Mouse (Mus musculus) hindbrain, embryonic 11.5 days (tissue): ENCODE measurements at regions not wholly inside any gene's neighbourhood (a gene's known extent, or its start where the extent isn't known, plus 50 kb on each side); places are given as distances from the start of the nearest gene placed in this dataset.

Source experiments
- ATAC-seq: fragments of 200-750 bp; cut with Nextera tagmentation; 2 replicates; pipeline ENCODE4 v1.8.0; 2017; ENCODE audit warnings: mild to moderate bottlenecking, moderate TSS enrichment, moderate library complexity; ENCODE audit not compliant: low FRiP score
- DNase-seq: peaks from one replicate; pipeline ENCODE4 v3.0.0-alpha.2; 2015; ENCODE audit warnings: low spot score
- H3K27ac ChIP-seq: fragments of 300-500 bp; sonication (generic); 2 replicates; pipeline ENCODE4 v1.5.1; 2014; ENCODE audit warnings: mild to moderate bottlenecking, low read depth, low read length
- H3K27me3 ChIP-seq: fragments of 300-500 bp; sonication (generic); 2 replicates; pipeline ENCODE4 v1.6.1; 2014; ENCODE audit warnings: mild to moderate bottlenecking, low read length, moderate library complexity, mixed read lengths; ENCODE audit not compliant: control insufficient read depth, insufficient read depth
- H3K36me3 ChIP-seq: fragments of 300-500 bp; sonication (generic); 2 replicates; pipeline ENCODE4 v1.6.1; 2014; ENCODE audit warnings: mild to moderate bottlenecking, low read length, moderate library complexity, mixed read lengths; ENCODE audit not compliant: control insufficient read depth, insufficient read depth
- H3K4me1 ChIP-seq: fragments of 300-500 bp; sonication (generic); replicated peaks from 2 replicates; pipeline ENCODE4 v1.6.1; 2014; ENCODE audit warnings: low read length, mixed read lengths; ENCODE audit not compliant: control insufficient read depth, insufficient read depth
- H3K4me2 ChIP-seq: fragments of 300-500 bp; sonication (generic); replicated peaks from 2 replicates; pipeline ENCODE4 v1.6.1; 2014; ENCODE audit warnings: mild to moderate bottlenecking, low read depth, low read length
- H3K4me3 ChIP-seq: fragments of 300-500 bp; sonication (generic); 2 replicates; pipeline ENCODE4 v1.5.1; 2014; ENCODE audit warnings: low read depth, low read length
- H3K9ac ChIP-seq: fragments of 300-500 bp; sonication (generic); 2 replicates; pipeline ENCODE4 v1.6.1; 2014; ENCODE audit warnings: low read depth, low read length
- H3K9me3 ChIP-seq: fragments of 300-500 bp; sonication (generic); 2 replicates; pipeline ENCODE4 v1.6.1; 2016; ENCODE audit warnings: low read length; ENCODE audit not compliant: control insufficient read depth
- WGBS: fragments of 180-500 bp; shearing (Covaris S2); extraction: QIAGEN DNeasy Blood & Tissue Kit; methylation state at CpG from one replicate; pipeline ENCODE4 v1.1.7; 2014; 5-methylcytosine and 5-hydroxymethylcytosine counted together

DNA sequence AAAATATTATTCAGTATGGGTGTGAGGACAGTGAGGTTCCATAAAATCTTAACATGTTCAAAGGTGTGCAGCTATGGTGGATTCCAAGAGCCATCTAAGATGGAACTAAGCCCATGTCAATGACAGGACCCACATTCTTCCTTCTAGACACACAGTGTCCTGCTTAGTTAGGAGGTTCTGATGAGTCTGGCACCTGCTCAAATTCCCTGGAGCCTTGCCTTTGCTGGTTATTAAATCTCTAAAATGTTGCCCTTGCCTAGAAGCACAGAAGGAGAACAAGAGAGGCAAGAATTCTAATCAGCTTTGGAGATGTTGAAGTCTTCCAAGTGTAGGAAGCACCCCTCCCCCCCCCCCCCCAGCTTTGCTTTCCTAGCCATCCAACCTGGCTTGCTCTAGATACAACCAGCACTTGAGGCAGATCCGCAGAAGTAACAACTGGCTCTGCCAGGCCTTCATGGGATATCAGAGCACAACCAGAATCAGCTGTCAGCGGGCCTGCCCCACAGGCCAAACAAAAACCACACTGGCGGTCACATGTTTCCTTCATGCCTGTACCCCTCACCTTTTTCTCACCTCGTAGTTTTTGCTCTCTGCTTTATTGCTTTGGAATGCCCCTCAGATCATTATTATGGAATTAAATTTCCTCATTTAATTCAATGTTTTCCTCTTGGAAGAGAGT lies 116.0 kb upstream of the Slc22a22 start:
- H3K9ac ChIP-seq, result no peak overlapping the region
- no peak for ATAC-seq
- H3K27me3 ChIP-seq, result no peaks in the 10 kb centered on the region

DNA sequence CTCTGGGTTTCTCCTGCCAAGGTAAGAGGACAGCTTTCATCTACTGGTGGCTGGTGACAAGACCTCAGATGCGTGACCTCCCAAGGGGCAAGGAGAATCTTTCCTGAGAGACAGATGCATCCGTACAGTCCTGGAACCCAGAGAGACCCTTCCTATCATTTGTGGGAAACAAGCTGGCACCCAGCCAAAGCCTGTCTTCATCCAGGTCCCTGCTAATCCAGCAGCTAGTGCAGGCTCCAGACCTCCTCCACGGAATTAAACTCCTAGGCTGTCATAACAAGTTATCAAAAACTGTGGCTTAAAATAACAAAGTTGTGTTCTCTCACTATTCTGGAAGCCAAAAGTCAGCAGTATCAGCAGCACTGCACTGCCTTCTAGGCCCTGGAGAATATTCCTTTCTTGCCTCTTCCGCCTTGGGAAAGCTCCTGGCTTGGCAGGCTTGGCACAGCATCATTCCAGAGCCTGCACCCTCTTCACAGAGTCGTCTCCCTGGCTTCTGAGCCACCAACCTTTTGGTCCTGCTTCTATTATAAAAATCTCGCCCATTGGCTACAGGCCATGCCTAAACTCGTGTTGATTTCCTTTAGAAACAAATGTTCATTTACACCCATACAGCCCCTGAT lies 113.3 kb upstream of the Slc22a22 start:
- no peaks in the 10 kb centered on the region for H3K36me3 ChIP-seq
- H3K27me3 ChIP-seq, result no peaks in the 10 kb centered on the region
- H3K9ac ChIP-seq, result no peak overlapping the region
- 77% methylated on average over 7 of the region's 7 CpGs for WGBS
- ATAC-seq (no peak), DNase-seq (peak; percentile 8)
- H3K4me2 ChIP-seq, result no peak overlapping the region
- H3K9me3 ChIP-seq, result no peaks in the 10 kb centered on the region
- no peak overlapping the region for H3K27ac ChIP-seq
- H3K4me3 ChIP-seq, result no peak overlapping the region
- H3K4me1 ChIP-seq, result no peaks in the 10 kb centered on the region

More for the DNA sequence above, 116.0 kb upstream of the Slc22a22 start:
- no peak overlapping the region for H3K4me3 ChIP-seq
- no peaks in the 10 kb centered on the region for H3K4me1 ChIP-seq
- no peaks in the 10 kb centered on the region for H3K9me3 ChIP-seq
- H3K36me3 ChIP-seq, result no peaks in the 10 kb centered on the region
- no peak overlapping the region for H3K27ac ChIP-seq
- H3K4me2 ChIP-seq, result no peak overlapping the region
- DNase-seq, result no peak
- WGBS, result 85% methylated on average over 4 of the region's 4 CpGs

DNA sequence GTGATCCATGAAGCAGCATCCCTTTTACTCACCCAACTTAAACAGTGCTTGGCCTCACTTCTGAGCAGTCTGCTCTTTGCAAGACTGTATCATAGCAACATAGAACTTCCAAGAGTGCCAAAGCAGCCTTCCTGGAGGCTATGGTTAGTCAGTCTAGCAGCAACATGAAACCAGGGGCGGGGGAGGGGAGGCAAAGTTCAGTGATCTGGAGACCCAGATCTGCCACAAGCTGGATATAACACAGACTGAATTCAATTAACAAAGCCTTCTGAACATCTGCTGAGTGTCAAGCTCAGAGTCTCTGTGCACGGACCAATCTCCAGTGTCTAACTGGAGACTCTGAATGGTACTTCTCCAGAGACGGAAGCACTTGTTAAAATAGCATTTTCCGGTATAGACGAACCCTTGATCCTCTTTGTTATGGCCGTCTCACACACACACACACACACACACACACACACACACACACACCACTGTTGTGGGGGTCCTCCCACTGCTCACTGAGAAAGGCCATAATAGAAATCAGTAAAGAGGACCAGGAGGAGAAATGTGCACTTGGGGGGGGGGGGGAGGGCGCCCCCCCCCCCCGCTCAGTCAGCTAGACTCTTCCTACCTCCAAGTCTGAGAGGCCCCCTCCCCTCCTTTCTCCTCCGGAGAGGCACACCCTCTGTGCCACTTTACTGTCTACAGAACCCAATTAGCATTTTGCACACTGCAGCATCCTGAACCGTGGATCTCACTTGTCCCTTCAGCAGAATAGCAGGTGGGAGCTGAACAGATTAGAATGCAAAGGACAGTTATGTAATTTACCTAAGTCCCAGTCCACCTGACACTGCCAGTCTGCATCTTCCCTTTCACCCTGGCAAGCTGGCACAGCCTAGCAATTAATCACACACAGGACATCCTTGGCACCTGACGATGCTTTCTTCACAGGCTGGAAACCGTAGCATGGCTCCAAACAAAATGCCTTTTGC lies 112.3 kb upstream of the Slc22a22 start:
- Histone ChIP-seq H3K4me3 (no peak overlapping the region), H3K36me3 (no peaks in the 10 kb centered on the region), H3K27ac (no peak overlapping the region), H3K9ac (no peak overlapping the region), H3K9me3 (no peaks in the 10 kb centered on the region), H3K27me3 (no peaks in the 10 kb centered on the region), H3K4me2 (no peak overlapping the region), H3K4me1 (no peaks in the 10 kb centered on the region)
- 40% methylated on average over 8 of the region's 12 CpGs for WGBS
- ATAC-seq, result peak; percentile 77
- peak; percentile 66 for DNase-seq

DNA sequence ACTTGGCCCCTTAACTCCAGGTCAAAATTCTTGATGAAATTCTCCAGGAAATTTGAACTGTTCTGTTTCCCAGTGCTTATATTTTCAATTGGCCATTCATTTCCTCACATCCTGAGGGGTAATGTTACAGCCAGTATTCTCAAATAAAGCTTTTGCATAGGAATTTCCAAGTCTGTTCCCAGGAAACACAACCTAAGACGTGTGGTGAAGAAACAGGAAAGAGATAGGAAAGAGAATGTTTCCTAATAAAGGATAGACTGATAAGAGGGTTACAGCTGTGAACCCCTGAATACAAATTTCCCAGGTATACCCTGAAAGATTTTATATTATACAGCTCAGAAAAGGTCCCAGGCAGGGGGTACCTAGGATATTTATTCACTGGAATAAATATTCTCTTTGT lies 108.0 kb upstream of the Slc22a22 start:
- H3K4me3 ChIP-seq, result no peak overlapping the region
- H3K9me3 ChIP-seq, result no peaks in the 10 kb centered on the region
- no peak for DNase-seq
- H3K27ac ChIP-seq, result no peak overlapping the region
- ATAC-seq, result no peak
- H3K9ac ChIP-seq, result no peak overlapping the region
- no peaks in the 10 kb centered on the region for H3K4me1 ChIP-seq
- no peaks in the 10 kb centered on the region for H3K27me3 ChIP-seq
- WGBS, result 63% methylated on average over 1 of the region's 1 CpGs
- H3K36me3 ChIP-seq, result no peaks in the 10 kb centered on the region
- H3K4me2 ChIP-seq, result no peak overlapping the region

DNA sequence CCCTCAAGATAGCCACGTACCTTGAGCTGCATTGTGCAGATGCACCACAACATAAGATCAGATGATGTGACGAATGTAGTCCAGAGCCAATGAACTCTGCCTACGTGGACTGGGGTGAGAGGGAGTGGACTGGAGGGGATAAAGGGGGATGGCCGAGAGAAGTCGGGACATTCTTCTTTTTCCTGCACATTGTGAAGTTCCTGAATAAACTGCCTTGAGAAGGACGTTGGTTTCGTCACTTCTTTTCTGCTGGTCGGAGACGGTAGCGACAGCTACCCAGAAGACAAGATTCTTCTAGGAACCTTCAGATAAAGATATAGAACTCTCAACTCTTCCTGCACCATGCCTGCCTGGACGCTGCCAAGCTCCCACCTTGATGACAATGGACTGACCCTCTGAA lies 107.1 kb upstream of the Slc22a22 start:
- Histone ChIP-seq H3K4me1 (no peaks in the 10 kb centered on the region), H3K9me3 (no peaks in the 10 kb centered on the region), H3K36me3 (no peaks in the 10 kb centered on the region), H3K27me3 (no peaks in the 10 kb centered on the region), H3K27ac (no peak overlapping the region), H3K4me3 (no peak overlapping the region), H3K9ac (no peak overlapping the region), H3K4me2 (no peak overlapping the region)
- no peak for DNase-seq
- WGBS, result 93% methylated on average over 11 of the region's 11 CpGs
- ATAC-seq, result no peak

DNA sequence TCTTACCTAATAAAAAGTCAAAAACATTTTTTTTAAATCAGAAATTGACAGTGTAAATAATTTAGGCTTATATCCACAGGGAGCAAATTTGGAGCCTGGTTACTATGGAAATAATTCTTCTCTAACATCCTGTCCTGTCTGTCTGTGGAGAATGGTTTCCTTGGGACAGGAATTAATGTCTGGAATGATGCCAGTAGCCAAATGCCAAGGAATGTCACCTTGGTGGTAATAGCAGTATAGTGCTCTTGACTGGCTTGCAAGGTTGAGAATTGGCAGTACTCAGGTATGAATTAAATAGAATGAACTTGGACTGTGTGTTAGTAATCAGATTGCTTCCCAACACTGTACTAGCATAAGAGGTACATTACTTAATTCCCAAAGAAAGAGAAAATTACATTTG lies 103.8 kb upstream of the Slc22a22 start:
- Histone ChIP-seq H3K9me3 (no peaks in the 10 kb centered on the region), H3K27ac (no peak overlapping the region), H3K36me3 (no peaks in the 10 kb centered on the region), H3K4me3 (no peak overlapping the region), H3K27me3 (no peaks in the 10 kb centered on the region), H3K4me1 (no peaks in the 10 kb centered on the region), H3K9ac (no peak overlapping the region), H3K4me2 (no peak overlapping the region)
- ATAC-seq (no peak), DNase-seq (no peak)

DNA sequence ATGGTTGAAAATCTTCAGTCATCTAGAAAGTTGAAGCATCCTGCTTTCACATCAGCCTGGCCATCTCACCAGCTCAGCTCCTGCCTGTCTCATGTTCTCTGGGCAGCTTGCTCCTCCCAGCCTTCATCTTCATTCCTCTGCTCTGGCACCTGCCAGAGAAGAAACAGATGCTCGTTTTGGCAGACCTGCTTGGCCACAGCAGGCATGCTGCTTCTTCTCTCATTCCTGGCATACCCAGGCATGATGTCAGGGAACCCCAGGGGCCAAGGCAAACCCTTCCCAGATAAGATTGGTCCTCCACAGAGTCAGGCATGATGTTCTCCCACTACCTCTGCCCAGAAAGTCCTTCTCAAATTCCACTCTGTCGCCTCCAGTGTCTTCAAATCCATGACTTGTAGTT lies 101.4 kb upstream of the Slc22a22 start:
- H3K9ac ChIP-seq, result no peak overlapping the region
- H3K36me3 ChIP-seq, result no peaks in the 10 kb centered on the region
- ATAC-seq, result no peak
- H3K9me3 ChIP-seq, result no peaks in the 10 kb centered on the region
- H3K4me3 ChIP-seq, result no peak overlapping the region
- H3K4me1 ChIP-seq, result no peaks in the 10 kb centered on the region
- H3K4me2 ChIP-seq, result no peak overlapping the region
- no peak for DNase-seq
- no peak overlapping the region for H3K27ac ChIP-seq
- 70% methylated on average over 2 of the region's 2 CpGs for WGBS
- H3K27me3 ChIP-seq, result no peaks in the 10 kb centered on the region

DNA sequence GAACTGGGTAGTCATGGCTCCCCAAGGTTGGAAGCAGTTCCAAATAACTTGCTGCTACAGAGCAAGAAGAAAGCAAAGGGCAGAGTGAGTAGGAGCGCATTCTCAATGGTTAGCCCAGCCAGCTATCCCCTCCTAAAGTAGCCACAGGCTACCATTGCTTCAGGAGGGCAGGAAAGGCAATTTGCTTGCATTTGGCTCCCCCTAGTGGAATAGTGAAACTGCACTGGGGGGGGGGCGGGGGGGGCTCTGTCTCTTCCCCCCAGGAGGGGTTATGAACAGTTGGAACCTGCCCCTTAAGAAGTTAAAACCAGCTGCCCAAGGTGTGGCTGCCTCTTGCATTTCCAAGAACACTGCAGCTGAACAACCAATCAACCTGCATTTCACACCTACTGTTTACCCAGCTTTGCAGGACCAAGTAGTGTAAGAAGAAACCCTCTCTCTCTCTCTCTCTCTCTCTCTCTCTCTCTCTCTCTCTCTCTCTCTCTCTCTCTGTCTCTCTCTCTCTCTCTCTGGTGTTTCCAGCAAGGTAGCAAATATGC lies 96.7 kb upstream of the Slc22a22 start:
- Histone ChIP-seq H3K4me1 (no peaks in the 10 kb centered on the region), H3K4me2 (no peak overlapping the region), H3K9ac (no peak overlapping the region), H3K4me3 (no peak overlapping the region), H3K9me3 (no peaks in the 10 kb centered on the region), H3K36me3 (no peaks in the 10 kb centered on the region), H3K27me3 (no peaks in the 10 kb centered on the region), H3K27ac (no peak overlapping the region)
- 42% methylated on average over 2 of the region's 2 CpGs for WGBS
- DNase-seq (no peak), ATAC-seq (no peak)
